Mouse (Mus musculus) thymus, adult 2 months (tissue): ENCODE measurements at regions not wholly inside any gene's neighbourhood (a gene's known extent, or its start where the extent isn't known, plus 50 kb on each side); places are given as distances from the start of the nearest gene placed in this dataset.

Experiments
- CTCF ChIP-seq: fragments of 200-500 bp; IDR thresholded peaks from 2 replicates; pipeline ENCODE4 v1.5.1; 2012; ENCODE audit warnings: mild to moderate bottlenecking, control low read depth, low read length, moderate library complexity, borderline replicate concordance; ENCODE audit not compliant: control insufficient read depth, poor library complexity, insufficient read depth; ENCODE audit errors: extremely low read depth
- POLR2A ChIP-seq: fragments of 200-500 bp; IDR thresholded peaks from 2 replicates; pipeline ENCODE4 v1.6.1; 2012; ENCODE audit warnings: mild to moderate bottlenecking, low read length, control low read depth, moderate library complexity; ENCODE audit not compliant: control insufficient read depth, poor library complexity, insufficient read depth; ENCODE audit errors: extremely low read depth

DNA sequence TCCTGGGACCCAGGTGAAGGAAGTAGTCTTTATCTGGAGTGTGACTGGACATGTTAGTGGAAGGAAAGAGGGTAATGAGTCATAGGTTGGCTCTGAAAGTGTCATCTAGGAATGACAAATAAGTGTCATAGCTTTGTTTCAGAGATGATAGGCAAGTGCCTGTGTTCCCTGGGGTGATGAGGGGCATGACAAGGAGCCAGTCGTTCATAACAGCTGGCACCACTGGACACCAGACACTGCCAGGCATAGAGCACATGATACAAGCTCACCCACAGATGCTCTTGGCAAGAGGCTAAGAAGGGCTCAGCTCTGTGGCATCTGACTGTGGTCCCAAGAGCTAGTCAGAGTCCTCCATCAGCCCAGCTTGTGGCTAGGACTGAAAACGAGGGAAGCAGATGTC lies 171.0 kb downstream of the Rab11fip4 start:
- no peak for TF ChIP-seq CTCF
- no peak for TF ChIP-seq POLR2A
